ENCODE assay signal across 26 mouse cellular contexts in genomic region chr1:121082839-121083238, GRCm38 (mm10).
DNase-seq lines count a peak whose midpoint lies in the region; ATAC-seq and TF ChIP-seq lines count a peak whose summit lies in the region.
"Had no signal": no experiment of that assay in that cellular context is flagged by ENCODE, and none has a peak within 500 bp of the region (broad histone marks: within the 10 kb centered on the region; RNA-seq: fewer than 3 reads in every experiment).

No protein-coding gene starts in this region.

- H3K4me1 ChIP-seq in E14TG2a.4 (replicated peaks; ENCODE audit: low read depth, low read length) = peaks cover 39% of the 10 kb centered on the region
- peaks cover 8% of the 10 kb centered on the region; the same call in 1 of the 2 replicates for H3K4me1 ChIP-seq in hindbrain, embryonic 14.5 days (replicated peaks; ENCODE audit: control insufficient read depth, insufficient read depth, low read length)
- no peaks in the 10 kb centered on the region for H3K4me1 ChIP-seq in midbrain, postnatal 0 days (ENCODE audit: insufficient read depth, low read length)
- H3K4me1 ChIP-seq: heart, embryonic 15.5 days; lung, embryonic 15.5 days; megakaryocyte, embryonic 14.5 days; stomach, embryonic 15.5 days had no signal

- peak; percentile 46; the same call in 1 of the 2 replicates for ATAC-seq in hindbrain, embryonic 14.5 days (ENCODE audit: low FRiP score)
- no peak for ATAC-seq in midbrain, postnatal 0 days (ENCODE audit: low FRiP score)
- ATAC-seq: forebrain, embryonic 15.5 days; inflammation-experienced regulatory T-cells, adult 6 months had no signal

- H3K9me3 ChIP-seq in E14TG2a.4 (ENCODE audit: low read length) = no peaks in the 10 kb centered on the region
- H3K9me3 ChIP-seq in hindbrain, embryonic 14.5 days (ENCODE audit: control insufficient read depth, low read length) = no peaks in the 10 kb centered on the region
- H3K9me3 ChIP-seq in midbrain, postnatal 0 days (ENCODE audit: low read length) = no peaks in the 10 kb centered on the region
- H3K9me3 ChIP-seq: embryonic facial prominence, embryonic 15.5 days; forebrain, embryonic 15.5 days; heart, embryonic 15.5 days; limb, embryonic 15.5 days; lung, embryonic 15.5 days; neural tube, embryonic 12.5 days; stomach, embryonic 15.5 days had no signal

- H3K4me2 ChIP-seq in hindbrain, embryonic 14.5 days (replicated peaks) = no peak overlapping the region; the same call in 1 of the 2 replicates
- no peak overlapping the region for H3K4me2 ChIP-seq in midbrain, postnatal 0 days (ENCODE audit: low read depth, low read length, poor library complexity, severe bottlenecking)
- H3K4me2 ChIP-seq: embryonic facial prominence, embryonic 15.5 days; forebrain, embryonic 15.5 days; heart, embryonic 15.5 days; limb, embryonic 15.5 days; lung, embryonic 15.5 days; neural tube, embryonic 12.5 days; stomach, embryonic 15.5 days had no signal

- H3K27me3 ChIP-seq in E14TG2a.4 (ENCODE audit: insufficient read depth, low read length) = no peaks in the 10 kb centered on the region
- no peaks in the 10 kb centered on the region for H3K27me3 ChIP-seq in hindbrain, embryonic 14.5 days (ENCODE audit: control insufficient read depth, insufficient read depth, low read length)
- no peaks in the 10 kb centered on the region for H3K27me3 ChIP-seq in midbrain, postnatal 0 days (ENCODE audit: insufficient read depth, low read length)
- H3K27me3 ChIP-seq: embryonic facial prominence, embryonic 15.5 days; forebrain, embryonic 15.5 days; limb, embryonic 15.5 days; lung, embryonic 15.5 days; megakaryocyte, embryonic 14.5 days; neural tube, embryonic 12.5 days; stomach, embryonic 15.5 days had no signal

- no peaks in the 10 kb centered on the region for H3K36me3 ChIP-seq in E14TG2a.4 (ENCODE audit: insufficient read depth, low read length)
- no peaks in the 10 kb centered on the region for H3K36me3 ChIP-seq in hindbrain, embryonic 14.5 days (replicated peaks; ENCODE audit: control insufficient read depth, insufficient read depth)
- no peaks in the 10 kb centered on the region for H3K36me3 ChIP-seq in midbrain, postnatal 0 days (ENCODE audit: insufficient read depth, low read length)
- H3K36me3 ChIP-seq: embryonic facial prominence, embryonic 15.5 days; forebrain, embryonic 15.5 days; heart, embryonic 15.5 days; limb, embryonic 15.5 days; lung, embryonic 15.5 days; neural tube, embryonic 12.5 days; stomach, embryonic 15.5 days had no signal

- TF ChIP-seq CTCF in E14TG2a.4 (conservative IDR thresholded peaks at IDR 0.05; ENCODE audit: low read length) = no peak
- TF ChIP-seq CTCF in midbrain, postnatal 0 days (IDR thresholded peaks at IDR 0.05) = no peak

- H3K9ac ChIP-seq in hindbrain, embryonic 14.5 days = no peak overlapping the region
- H3K9ac ChIP-seq in midbrain, postnatal 0 days (replicated peaks; ENCODE audit: low read length, poor library complexity, severe bottlenecking) = no peak overlapping the region
- H3K9ac ChIP-seq: embryonic facial prominence, embryonic 15.5 days; forebrain, embryonic 15.5 days; heart, embryonic 15.5 days; limb, embryonic 15.5 days; liver, embryonic 14.5 days; lung, embryonic 15.5 days; neural tube, embryonic 12.5 days; stomach, embryonic 15.5 days had no signal

- 31% methylated on average over 5 of the region's 5 CpGs for WGBS in hindbrain, embryonic 14.5 days
- 17% methylated on average over 5 of the region's 5 CpGs for WGBS in midbrain, postnatal 0 days

- peak overlapping the region; percentile 46 for H3K4me3 ChIP-seq in E14TG2a.4 (replicated peaks; ENCODE audit: low read length)
- H3K4me3 ChIP-seq in hindbrain, embryonic 14.5 days (replicated peaks; ENCODE audit: low read length) = no peak overlapping the region
- H3K4me3 ChIP-seq in midbrain, postnatal 0 days (ENCODE audit: low read depth, low read length) = no peak overlapping the region
- H3K4me3 ChIP-seq: embryonic facial prominence, embryonic 15.5 days; forebrain, embryonic 15.5 days; heart, embryonic 15.5 days; left cerebral cortex, adult 2 months; limb, embryonic 15.5 days; lung, embryonic 15.5 days; megakaryocyte, embryonic 14.5 days; neural tube, embryonic 12.5 days; stomach, embryonic 15.5 days had no signal

- peak overlapping the region; percentile 51; the same call in 1 of the 2 replicates for H3K27ac ChIP-seq in hindbrain, embryonic 14.5 days
- H3K27ac ChIP-seq in midbrain, postnatal 0 days (ENCODE audit: low read depth, low read length) = no peak overlapping the region
- H3K27ac ChIP-seq: embryonic facial prominence, embryonic 15.5 days; forebrain, embryonic 15.5 days; heart, embryonic 15.5 days; kidney, postnatal 0 days; left cerebral cortex, adult 2 months; limb, embryonic 15.5 days; liver, embryonic 14.5 days; lung, embryonic 15.5 days; neural tube, embryonic 12.5 days; stomach, embryonic 15.5 days had no signal

- DNase-seq in ES-CJ7 (ENCODE audit: low read depth, low spot score) = peak; percentile 32
- DNase-seq in hindbrain, embryonic 14.5 days (ENCODE audit: low spot score) = no peak
- DNase-seq in midbrain, postnatal 0 days (ENCODE audit: low spot score) = peak; percentile 17
- no peak for DNase-seq in adrenal gland, adult 2 months
- DNase-seq in MN1 (ENCODE audit: low spot score) = no peak
- no peak for DNase-seq in heart, adult 8-10 months (ENCODE audit: low spot score)
- DNase-seq: cerebellum, adult 9-10 months; gastrocnemius, postnatal 25 days; heart, postnatal 36 days; kidney, adult 2 months; left cerebral cortex, postnatal 4 days; lung, postnatal 36 days; thymus, postnatal 25 days had no signal

Comparison
In these comparisons a context has a peak if more than half of its experiments do, and no peak if none do; other contexts are left out.
1. DNase-seq: peak in ES-CJ7 (single experiment) and midbrain, postnatal 0 days (single experiment); none in hindbrain, embryonic 14.5 days (single experiment), adrenal gland, adult 2 months (single experiment), MN1 (single experiment) and heart, adult 8-10 months (single experiment).